Mouse (Mus musculus) limb, embryonic 12.5 days (tissue): ENCODE results near the gene Myo16. TPM values are rescaled to one million over a fixed set of nuclear protein-coding genes. Genes with fewer than 3 reads are reported as not detected.

Experiments used
- ATAC-seq: fragments of 200-750 bp; cut with Nextera tagmentation; 2 replicates; pipeline ENCODE4 v1.8.0; 2017; ENCODE audit warnings: low read depth, moderate TSS enrichment; ENCODE audit not compliant: insufficient number of reproducible peaks, insufficient read depth, low FRiP score, low TSS enrichment
- H3K27ac ChIP-seq: fragments of 300-500 bp; sonication (generic); 2 replicates; pipeline ENCODE4 v1.5.1; 2016; ENCODE audit warnings: mild to moderate bottlenecking, moderate library complexity
- H3K27me3 ChIP-seq: fragments of 300-500 bp; sonication (generic); 2 replicates; pipeline ENCODE4 v1.6.1; 2016; ENCODE audit warnings: mild to moderate bottlenecking, moderate library complexity
- H3K36me3 ChIP-seq: fragments of 300-500 bp; sonication (generic); 2 replicates; pipeline ENCODE4 v1.6.1; 2016; ENCODE audit warnings: mild to moderate bottlenecking, moderate library complexity
- H3K4me1 ChIP-seq: fragments of 300-500 bp; sonication (generic); replicated peaks from 2 replicates; pipeline ENCODE4 v1.6.1; 2016
- H3K4me2 ChIP-seq: fragments of 300-500 bp; sonication (generic); 2 replicates; pipeline ENCODE4 v1.6.1; 2016; ENCODE audit warnings: mild to moderate bottlenecking, moderate library complexity
- H3K4me3 ChIP-seq: fragments of 300-500 bp; sonication (generic); replicated peaks from 2 replicates; pipeline ENCODE4 v1.5.1; 2016; ENCODE audit warnings: mild to moderate bottlenecking
- H3K9ac ChIP-seq: fragments of 300-500 bp; sonication (generic); replicated peaks from 2 replicates; pipeline ENCODE4 v1.6.1; 2016; ENCODE audit warnings: mild to moderate bottlenecking, moderate library complexity
- H3K9me3 ChIP-seq: fragments of 300-500 bp; sonication (generic); 2 replicates; pipeline ENCODE4 v1.6.1; 2016; ENCODE audit warnings: mild to moderate bottlenecking, moderate library complexity
- WGBS: fragments of 180-500 bp; shearing (Covaris S2); methylation state at CpG from one replicate; pipeline ENCODE4 v1.1.7; 2016; 5-methylcytosine and 5-hydroxymethylcytosine counted together
- polyA plus RNA-seq: library from polyadenylated mRNA; unstranded; fragments of >200 nt; fragmentation: Nextera tagmentation; extraction: Ambion mirVana; gene quantifications from 2 replicates; pipeline ENCODE4 v1.2.1, GENCODE M21; 2016

Myo16 gene
- polyA plus RNA-seq, 1 experiment from 2014 or later, result 0.50 TPM

DNA sequence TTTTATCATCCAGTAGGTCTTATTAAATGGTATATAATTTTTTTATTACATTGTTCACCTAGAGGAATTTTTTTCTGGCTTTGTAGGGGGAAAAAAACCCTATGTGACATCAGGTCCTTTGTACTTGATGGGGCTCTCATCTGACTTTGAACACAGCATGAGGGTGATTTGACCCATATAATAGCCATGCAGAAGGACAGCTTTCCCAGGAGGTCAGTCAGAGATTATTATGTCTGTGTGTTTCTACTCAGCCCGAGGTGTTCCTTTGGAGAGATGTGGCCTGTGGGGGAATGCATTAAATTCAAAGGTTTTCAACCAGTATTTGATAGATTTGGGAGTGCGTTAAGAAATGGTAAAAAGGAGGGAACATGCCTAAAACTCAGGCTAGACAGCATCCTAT lies 71.3 kb downstream of the Myo16 start:
- ATAC-seq, result no peak

DNA sequence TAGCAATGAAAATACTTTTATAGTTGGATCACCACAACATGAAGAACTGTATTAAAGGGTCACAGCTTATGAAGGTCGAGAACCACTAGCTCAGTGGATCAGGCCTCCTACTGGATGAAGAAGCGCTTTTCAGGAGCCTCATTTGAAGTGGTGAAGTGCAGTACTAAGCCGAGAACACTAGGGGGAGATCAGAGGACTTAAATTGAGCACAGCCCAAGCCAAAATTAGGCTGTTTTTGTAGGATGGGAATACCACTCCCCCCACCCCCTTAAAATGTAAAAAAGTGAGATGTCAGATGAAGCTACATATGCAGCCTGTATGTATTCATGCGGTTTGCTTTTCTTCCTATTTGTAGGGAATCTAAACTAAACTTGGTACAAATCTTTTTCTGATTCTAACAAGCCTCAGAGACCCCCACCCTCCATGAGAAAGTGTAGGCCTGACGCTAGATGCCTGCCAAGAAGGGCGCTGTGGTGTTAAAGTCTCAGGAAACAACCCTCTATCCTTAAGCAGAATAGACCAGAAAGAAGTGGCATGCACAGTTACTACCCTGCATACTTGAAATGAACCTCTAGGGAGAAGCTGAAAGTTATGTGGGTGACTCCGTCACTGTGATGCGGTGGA lies 77.1 kb downstream of the Myo16 start:
- no peak for ATAC-seq
- Histone ChIP-seq H3K4me1 (no peaks in the 10 kb centered on the region), H3K4me3 (no peak overlapping the region), H3K4me2 (no peak overlapping the region), H3K27ac (no peak overlapping the region), H3K27me3 (0 out of 2 replicates have a peak, but pooled peaks cover 3% of the 10 kb centered on the region), H3K9ac (no peak overlapping the region), H3K36me3 (no peaks in the 10 kb centered on the region), H3K9me3 (no peaks in the 10 kb centered on the region)
- WGBS, result 55% methylated on average over 8 of the region's 8 CpGs

More for the DNA sequence above, 71.3 kb downstream of the Myo16 start:
- no peak overlapping the region for H3K4me3 ChIP-seq
- peaks cover 7% of the 10 kb centered on the region; the same call in 1 of the 2 replicates for H3K4me1 ChIP-seq
- no peaks in the 10 kb centered on the region for H3K9me3 ChIP-seq
- no peaks in the 10 kb centered on the region for H3K36me3 ChIP-seq
- H3K27ac ChIP-seq, result no peak overlapping the region
- 59% methylated on average over 2 of the region's 2 CpGs for WGBS
- H3K4me2 ChIP-seq, result no peak overlapping the region
- no peak overlapping the region for H3K9ac ChIP-seq
- 0 out of 2 replicates have a peak, but pooled peaks cover 3% of the 10 kb centered on the region for H3K27me3 ChIP-seq

DNA sequence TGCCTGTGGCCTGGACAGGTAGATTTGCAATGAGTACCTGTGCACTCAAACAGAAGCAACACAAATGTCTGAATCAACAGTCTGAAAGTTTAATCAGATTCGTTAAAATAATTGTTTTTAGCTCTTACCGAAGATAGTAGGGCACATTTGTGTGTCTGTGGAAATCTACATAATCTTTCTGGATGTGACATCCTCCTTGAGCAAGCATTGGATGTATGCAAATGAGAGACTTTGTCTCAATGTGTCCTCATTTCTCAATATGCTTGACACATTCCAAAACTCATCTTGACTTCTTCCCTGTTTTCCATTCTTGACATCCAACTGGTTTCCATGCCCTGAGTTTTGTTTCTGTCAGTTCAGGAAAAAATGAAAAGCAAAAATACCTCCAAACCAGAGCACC lies 80.8 kb downstream of the Myo16 start:
- Histone ChIP-seq H3K9me3 (no peaks in the 10 kb centered on the region), H3K36me3 (no peaks in the 10 kb centered on the region), H3K27ac (no peak overlapping the region), H3K4me3 (no peak overlapping the region), H3K4me2 (no peak overlapping the region), H3K27me3 (0 out of 2 replicates have a peak, but pooled peaks cover 3% of the 10 kb centered on the region), H3K4me1 (no peaks in the 10 kb centered on the region), H3K9ac (no peak overlapping the region)
- WGBS, result 91% methylated on average over 2 of the region's 2 CpGs
- ATAC-seq, result no peak

DNA sequence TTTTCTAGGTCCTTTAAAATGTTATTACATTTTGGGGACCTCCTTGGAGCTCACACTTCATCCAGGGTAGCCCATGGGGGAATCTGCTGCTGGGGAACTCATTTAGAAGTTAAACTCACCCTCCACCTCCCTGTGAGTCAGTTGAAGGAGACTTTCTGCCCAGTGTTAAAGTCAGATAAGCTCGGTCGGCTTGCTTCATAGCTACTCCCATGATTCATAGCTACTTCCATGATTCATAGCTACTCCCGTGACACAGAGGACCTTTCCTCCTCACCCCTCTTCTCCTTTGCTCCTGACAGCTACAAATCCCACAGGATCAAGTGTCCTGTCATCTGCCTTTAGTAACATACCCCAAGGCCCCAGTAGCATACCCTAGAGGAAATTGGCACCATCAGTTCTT lies 89.6 kb downstream of the Myo16 start:
- no peaks in the 10 kb centered on the region for H3K9me3 ChIP-seq
- WGBS, result 68% methylated on average over 3 of the region's 3 CpGs
- no peak overlapping the region for H3K27ac ChIP-seq
- no peak overlapping the region for H3K9ac ChIP-seq
- H3K4me1 ChIP-seq, result no peaks in the 10 kb centered on the region
- ATAC-seq, result no peak
- H3K36me3 ChIP-seq, result no peaks in the 10 kb centered on the region
- no peak overlapping the region for H3K4me3 ChIP-seq
- H3K4me2 ChIP-seq, result no peak overlapping the region
- no peaks in the 10 kb centered on the region for H3K27me3 ChIP-seq

DNA sequence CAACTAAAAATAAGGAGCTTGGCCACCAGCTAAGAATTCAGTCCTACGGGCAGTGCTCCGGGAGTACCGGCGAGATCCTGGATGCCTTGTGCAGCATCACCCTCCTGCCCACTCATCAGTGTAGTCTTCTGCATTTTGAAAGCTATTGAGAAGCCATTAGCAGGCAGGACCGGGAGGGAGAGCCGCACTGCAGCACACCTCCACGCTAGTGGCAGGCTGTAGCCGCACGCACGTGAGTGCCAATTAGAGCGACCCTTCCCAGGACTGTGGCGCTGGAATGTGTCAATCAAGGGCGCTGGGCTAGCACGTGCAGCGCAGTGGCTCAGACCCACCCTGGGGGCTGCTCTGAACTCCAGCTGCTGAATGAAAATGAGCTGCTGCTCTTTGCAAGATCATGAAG lies 95.4 kb downstream of the Myo16 start:
- no peak overlapping the region for H3K27ac ChIP-seq
- no peak for ATAC-seq
- H3K4me2 ChIP-seq, result peak overlapping the region; percentile 47
- WGBS, result 3% methylated on average over 15 of the region's 15 CpGs
- no peaks in the 10 kb centered on the region for H3K9me3 ChIP-seq
- H3K36me3 ChIP-seq, result no peaks in the 10 kb centered on the region
- H3K9ac ChIP-seq, result no peak overlapping the region
- no peak overlapping the region for H3K4me3 ChIP-seq
- peaks cover 18% of the 10 kb centered on the region for H3K27me3 ChIP-seq
- H3K4me1 ChIP-seq, result peaks cover 7% of the 10 kb centered on the region; the same call in 1 of the 2 replicates

DNA sequence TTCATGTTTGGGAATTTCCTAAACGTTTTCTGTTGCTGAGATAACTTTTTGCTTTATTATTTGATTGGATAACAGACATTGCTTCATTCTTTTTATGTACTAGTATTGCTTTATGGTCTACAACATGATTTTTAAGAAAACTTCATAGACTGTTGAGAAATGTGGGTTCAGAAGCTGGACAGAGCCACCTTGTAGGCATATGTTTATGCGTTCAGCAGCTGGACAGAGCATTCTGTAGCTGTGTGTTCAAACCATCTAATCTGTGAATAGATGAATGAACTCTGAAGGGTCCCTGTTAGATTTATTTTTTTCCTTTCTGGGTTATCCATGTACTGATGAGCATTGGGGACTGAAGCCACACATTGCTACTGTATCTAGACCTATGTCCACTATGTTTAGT lies 102.0 kb downstream of the Myo16 start:
- H3K4me2 ChIP-seq, result no peak overlapping the region
- ATAC-seq, result no peak
- WGBS, result 73% methylated on average over 2 of the region's 2 CpGs

DNA sequence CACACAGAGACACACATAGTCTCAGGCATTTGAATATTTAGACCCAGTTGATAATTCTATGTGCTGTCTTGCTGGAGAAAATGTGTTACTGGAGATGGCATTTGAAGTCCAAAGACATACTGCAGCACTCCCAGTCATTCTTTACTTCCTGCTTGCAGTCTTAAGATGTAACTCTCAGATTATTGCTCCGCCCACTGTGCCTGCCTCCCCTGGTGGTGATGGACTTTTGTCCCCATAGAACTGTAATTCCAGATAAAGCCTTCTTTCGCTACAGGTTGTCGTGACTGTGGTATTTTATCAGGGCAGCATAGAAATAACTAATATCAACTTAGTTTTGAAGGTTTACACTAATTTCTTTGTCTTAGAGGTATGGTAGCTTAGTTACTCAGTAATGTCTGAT lies 102.9 kb downstream of the Myo16 start:
- no peaks in the 10 kb centered on the region for H3K4me1 ChIP-seq
- H3K9me3 ChIP-seq, result no peaks in the 10 kb centered on the region
- 83% methylated on average over 3 of the region's 3 CpGs for WGBS
- no peak overlapping the region for H3K4me2 ChIP-seq
- H3K9ac ChIP-seq, result no peak overlapping the region
- H3K27ac ChIP-seq, result no peak overlapping the region
- H3K36me3 ChIP-seq, result no peaks in the 10 kb centered on the region
- ATAC-seq, result no peak
- H3K27me3 ChIP-seq, result no peaks in the 10 kb centered on the region
- no peak overlapping the region for H3K4me3 ChIP-seq

More for the DNA sequence above, 102.0 kb downstream of the Myo16 start:
- H3K9me3 ChIP-seq, result no peaks in the 10 kb centered on the region
- no peak overlapping the region for H3K4me3 ChIP-seq
- H3K4me1 ChIP-seq, result no peaks in the 10 kb centered on the region
- no peak overlapping the region for H3K9ac ChIP-seq
- H3K27ac ChIP-seq, result no peak overlapping the region
- 0 out of 2 replicates have a peak, but pooled peaks cover 2% of the 10 kb centered on the region for H3K27me3 ChIP-seq
- H3K36me3 ChIP-seq, result no peaks in the 10 kb centered on the region

DNA sequence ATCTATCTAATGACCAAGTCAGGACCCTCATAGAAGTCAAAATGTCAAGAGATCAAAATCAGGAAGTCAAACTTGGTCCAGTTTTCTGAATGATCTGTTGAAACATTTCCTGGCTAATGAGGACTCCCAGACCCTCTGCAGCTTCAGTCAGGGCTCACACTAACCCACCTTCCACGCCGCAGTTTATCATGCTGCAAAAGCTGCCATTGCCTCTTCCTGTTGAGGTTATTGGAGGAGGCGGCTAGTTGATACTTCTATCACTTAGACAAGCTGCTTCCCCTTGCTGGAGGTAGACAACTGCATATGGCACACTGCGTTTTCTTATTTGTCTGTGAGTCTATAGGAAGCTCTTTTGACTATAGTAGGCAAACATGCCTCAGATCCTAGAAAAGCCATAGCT lies 116.4 kb downstream of the Myo16 start:
- Histone ChIP-seq H3K27ac (no peak overlapping the region), H3K9me3 (no peaks in the 10 kb centered on the region), H3K27me3 (no peaks in the 10 kb centered on the region), H3K4me1 (no peaks in the 10 kb centered on the region), H3K36me3 (no peaks in the 10 kb centered on the region), H3K9ac (no peak overlapping the region), H3K4me2 (no peak overlapping the region), H3K4me3 (no peak overlapping the region)
- WGBS, result 81% methylated on average over 4 of the region's 4 CpGs
- ATAC-seq, result no peak

DNA sequence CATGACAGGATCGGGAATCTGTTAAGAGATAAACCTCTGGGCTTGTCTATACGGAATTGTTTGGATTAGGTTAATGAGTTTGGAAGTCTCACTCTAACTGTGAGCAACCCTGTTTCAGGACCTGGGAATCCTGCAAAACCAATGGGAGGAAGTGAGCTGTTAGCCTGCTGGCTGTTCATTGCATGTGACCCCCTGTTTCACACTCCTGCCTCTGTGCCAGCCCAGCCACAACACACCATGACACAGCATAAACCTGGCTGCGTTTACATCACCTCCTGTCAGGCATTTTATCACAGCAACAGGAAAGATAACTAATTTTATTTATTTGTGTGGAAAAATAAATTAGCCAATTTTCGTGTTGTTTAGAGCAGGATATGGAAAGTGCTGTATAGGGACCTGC lies 138.9 kb downstream of the Myo16 start:
- H3K9me3 ChIP-seq, result no peaks in the 10 kb centered on the region
- H3K4me1 ChIP-seq, result no peaks in the 10 kb centered on the region
- no peak overlapping the region for H3K9ac ChIP-seq
- no peaks in the 10 kb centered on the region for H3K36me3 ChIP-seq
- H3K27ac ChIP-seq, result no peak overlapping the region
- no peak for ATAC-seq
- no peak overlapping the region for H3K4me2 ChIP-seq
- 58% methylated on average over 4 of the region's 4 CpGs for WGBS
- no peak overlapping the region for H3K4me3 ChIP-seq
- no peaks in the 10 kb centered on the region for H3K27me3 ChIP-seq

DNA sequence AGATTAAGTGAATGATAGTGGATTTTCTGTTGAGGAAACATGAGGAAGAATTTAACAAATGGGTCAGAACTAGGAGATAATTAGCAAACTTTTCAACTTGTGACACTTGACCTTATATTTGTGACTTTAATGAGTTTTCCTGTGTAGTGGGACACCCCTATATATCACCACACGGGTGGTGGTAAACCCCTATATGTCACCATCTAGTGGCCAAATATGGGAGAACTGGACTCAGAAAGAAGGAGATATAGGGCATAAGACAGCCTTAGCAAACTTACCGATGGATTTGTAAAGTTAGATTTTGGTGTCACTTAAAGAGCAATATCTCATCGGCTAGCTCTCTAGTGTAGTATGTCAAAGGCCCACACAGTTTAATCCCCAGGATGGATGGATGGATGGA lies 147.1 kb downstream of the Myo16 start:
- no peak overlapping the region for H3K4me2 ChIP-seq
- H3K27me3 ChIP-seq, result no peaks in the 10 kb centered on the region
- 52% methylated on average over 3 of the region's 3 CpGs for WGBS
- no peak overlapping the region for H3K4me3 ChIP-seq
- H3K9me3 ChIP-seq, result no peaks in the 10 kb centered on the region
- H3K27ac ChIP-seq, result no peak overlapping the region
- no peak for ATAC-seq
- no peaks in the 10 kb centered on the region for H3K4me1 ChIP-seq
- no peak overlapping the region for H3K9ac ChIP-seq
- no peaks in the 10 kb centered on the region for H3K36me3 ChIP-seq

DNA sequence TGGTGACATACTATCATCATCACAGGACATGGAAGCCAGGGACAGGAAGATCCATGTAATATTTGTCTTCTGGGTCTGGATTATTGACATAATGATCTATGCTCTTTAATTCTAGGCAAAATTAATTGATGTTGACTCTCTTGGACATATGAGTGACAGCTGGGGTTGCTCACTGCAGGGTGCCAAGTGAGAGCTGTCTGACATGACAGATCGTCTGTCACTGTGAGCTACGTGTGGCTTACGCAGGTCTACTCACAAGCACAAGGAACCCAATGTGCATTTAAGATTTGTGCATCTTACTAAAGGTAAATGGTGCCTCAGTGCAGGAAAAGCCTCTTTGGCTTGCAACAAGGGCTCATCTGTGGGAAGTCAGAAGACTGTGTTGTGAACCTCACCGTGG lies 149.3 kb downstream of the Myo16 start:
- Histone ChIP-seq H3K4me2 (no peak overlapping the region), H3K9ac (no peak overlapping the region), H3K9me3 (no peaks in the 10 kb centered on the region), H3K27ac (no peak overlapping the region), H3K27me3 (no peaks in the 10 kb centered on the region), H3K4me3 (no peak overlapping the region), H3K36me3 (no peaks in the 10 kb centered on the region), H3K4me1 (0 out of 2 replicates have a peak, but pooled peaks cover 4% of the 10 kb centered on the region)
- WGBS, result 75% methylated on average over 4 of the region's 4 CpGs
- no peak for ATAC-seq

DNA sequence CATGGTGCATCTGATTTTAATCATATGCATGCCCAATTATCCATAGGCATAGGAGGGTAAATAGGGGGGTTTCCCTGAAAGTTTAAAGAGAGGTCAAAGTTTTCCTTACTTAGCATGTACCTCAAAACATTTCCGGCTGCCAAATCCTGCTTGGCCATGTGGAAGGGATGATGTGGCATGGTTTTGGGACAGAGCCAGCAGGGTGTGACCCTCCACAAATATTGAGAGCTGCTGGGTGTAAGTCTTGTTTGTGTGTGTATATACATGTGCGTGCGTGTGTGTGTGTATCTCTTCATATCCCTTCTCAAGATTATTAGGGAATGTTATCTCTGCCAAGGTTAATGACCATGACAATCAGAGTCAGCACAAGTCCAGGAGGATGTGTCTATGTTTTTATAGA lies 150.3 kb downstream of the Myo16 start:
- Histone ChIP-seq H3K27me3 (peaks cover 2% of the 10 kb centered on the region; the same call in 1 of the 2 replicates), H3K36me3 (no peaks in the 10 kb centered on the region), H3K4me1 (0 out of 2 replicates have a peak, but pooled peaks cover 6% of the 10 kb centered on the region), H3K4me2 (no peak overlapping the region), H3K4me3 (no peak overlapping the region), H3K9me3 (no peaks in the 10 kb centered on the region), H3K9ac (no peak overlapping the region), H3K27ac (no peak overlapping the region)
- 86% methylated on average over 3 of the region's 3 CpGs for WGBS
- ATAC-seq, result no peak
